Mouse (Mus musculus) mesoderm, embryonic 11.5 days (tissue): ENCODE results near the gene Ltb4r2.
A peak's percentile ranks its signal among the peaks of the same experiment; 100 is the strongest.

Experiments used
- DNase-seq: peaks from one replicate; pipeline ENCODE4 v3.0.0-alpha.2; 2012; ENCODE audit warnings: low read depth, low spot score

The Ltb4r2 gene

GRCm38 (mm10) chr14:55761163-55761562 lies at the start of gene Ltb4r2:
Gene Ltb4r2 (plus strand): TSS chr14:55761428.
- DNase-seq, result no peak

GRCm38 (mm10) chr14:55711786-55712185 lies 49.4 kb upstream of the Ltb4r2 start:
- DNase-seq, result no peak

- no peak for DNase-seq
Observed at GRCm38 (mm10) chr14:55713007-55713728, 48.1 kb upstream of the Ltb4r2 start.

GRCm38 (mm10) chr14:55713729-55714122 lies 47.5 kb upstream of the Ltb4r2 start, which contains the start of gene Tgm1:
Gene Tgm1 (minus strand): TSS chr14:55713926.
- DNase-seq, result no peak

GRCm38 (mm10) chr14:55714893-55715292 lies 46.3 kb upstream of the Ltb4r2 start:
- DNase-seq, result no peak

GRCm38 (mm10) chr14:55716271-55716670 lies 45.0 kb upstream of the Ltb4r2 start:
- no peak for DNase-seq

GRCm38 (mm10) chr14:55716884-55717283 lies 44.3 kb upstream of the Ltb4r2 start:
- no peak for DNase-seq

GRCm38 (mm10) chr14:55719737-55720136 lies 41.5 kb upstream of the Ltb4r2 start:
- DNase-seq, result no peak

GRCm38 (mm10) chr14:55720666-55721065 lies 40.6 kb upstream of the Ltb4r2 start:
- no peak for DNase-seq

- no peak for DNase-seq
Observed at GRCm38 (mm10) chr14:55721076-55721475, 40.2 kb upstream of the Ltb4r2 start.

- peak; percentile 92 for DNase-seq
Observed at GRCm38 (mm10) chr14:55721700-55722437, 39.4 kb upstream of the Ltb4r2 start, which contains the start of gene Rabggta. Gene Rabggta (minus strand): TSS chr14:55722263.

GRCm38 (mm10) chr14:55722438-55722945 lies 38.7 kb upstream of the Ltb4r2 start:
- DNase-seq, result no peak

GRCm38 (mm10) chr14:55723433-55723832 lies 37.8 kb upstream of the Ltb4r2 start:
- no peak for DNase-seq

- no peak for DNase-seq
Observed at GRCm38 (mm10) chr14:55724411-55724871, 36.8 kb upstream of the Ltb4r2 start.

GRCm38 (mm10) chr14:55726261-55726660 lies 35.0 kb upstream of the Ltb4r2 start:
- no peak for DNase-seq

- DNase-seq, result no peak
Observed at GRCm38 (mm10) chr14:55727889-55728685, 33.1 kb upstream of the Ltb4r2 start.

GRCm38 (mm10) chr14:55730116-55730515 lies 31.1 kb upstream of the Ltb4r2 start:
- DNase-seq, result no peak

GRCm38 (mm10) chr14:55730531-55731032 lies 30.6 kb upstream of the Ltb4r2 start:
- no peak for DNase-seq

GRCm38 (mm10) chr14:55733889-55734288 lies 27.3 kb upstream of the Ltb4r2 start:
- no peak for DNase-seq

GRCm38 (mm10) chr14:55734869-55735268 lies 26.4 kb upstream of the Ltb4r2 start:
- DNase-seq, result no peak

- no peak for DNase-seq
Observed at GRCm38 (mm10) chr14:55735334-55735733, 25.9 kb upstream of the Ltb4r2 start.
